Mouse (Mus musculus) megakaryocyte, embryonic 14.5 days (primary cell): ENCODE results near the gene Phex.

Experiments
- FLI1 ChIP-seq: IDR thresholded peaks from 2 replicates; pipeline ENCODE4 v1.6.1; 2012; ENCODE audit warnings: low read length, inconsistent platforms, mixed read lengths
- GATA1 ChIP-seq: IDR thresholded peaks from 3 replicates; pipeline ENCODE4 v1.6.1; 2012; ENCODE audit warnings: mixed read lengths, low read length, inconsistent platforms, borderline replicate concordance

DNA sequence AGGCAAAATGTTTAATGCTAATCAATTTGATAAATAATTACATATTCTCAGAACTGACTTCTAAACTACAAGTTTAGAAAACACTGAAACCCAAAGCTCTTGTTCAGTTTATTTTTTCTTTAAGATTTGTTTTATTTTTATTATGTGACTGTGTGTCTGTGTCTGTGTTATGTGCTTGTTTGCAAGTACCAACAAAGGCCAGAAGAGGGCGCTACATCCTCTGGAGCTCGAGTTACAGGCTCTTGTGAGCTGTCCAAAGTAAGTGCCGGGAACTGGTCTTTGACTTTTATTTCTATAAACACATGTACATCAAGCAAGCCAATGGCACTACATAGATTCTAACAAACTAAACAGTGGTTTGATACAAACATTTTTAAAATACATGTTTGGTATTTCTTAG, 41.2 kb downstream of the Phex start:
- TF ChIP-seq GATA1 (no peak), FLI1 (no peak)
